Mouse (Mus musculus): ENCODE data around the gene Lgi2. TPM values are rescaled to one million over a fixed set of nuclear protein-coding genes. Genes with fewer than 3 reads are reported as not detected.

Lgi2 gene
- polyA plus RNA-seq, 1 experiment from 2014 or later: 1.2 TPM

Other genes starting within 250 kb of the Lgi2 start
- gene Sod3, start 202.7 kb downstream of the Lgi2 start, polyA plus RNA-seq (2014; fragmentation: Nextera tagmentation; extraction: Ambion mirVana): 0.09 TPM in 1 of 2 replicates, not detected in the other
- gene Ccdc149, start 94.9 kb downstream of the Lgi2 start, polyA plus RNA-seq (2014; fragmentation: Nextera tagmentation; extraction: Ambion mirVana): 0.68 and 0.98 TPM in 2 replicates
- gene Sepsecs, start 103.2 kb upstream of the Lgi2 start, polyA plus RNA-seq (2014; fragmentation: Nextera tagmentation; extraction: Ambion mirVana): 6.4 and 7.7 TPM in 2 replicates
- gene Pi4k2b, start 175.1 kb upstream of the Lgi2 start, polyA plus RNA-seq (2014; fragmentation: Nextera tagmentation; extraction: Ambion mirVana): 22.8 TPM in 2 replicates
- 23.6 and 23.7 TPM in 2 replicates for gene Zcchc4, start 208.9 kb upstream of the Lgi2 start, polyA plus RNA-seq (2014; fragmentation: Nextera tagmentation; extraction: Ambion mirVana)

Data from limb, embryonic 11.5 days (tissue).